21 mouse cellular contexts compared by ENCODE assay signal in genomic region chr4:124685453-124685852, GRCm38 (mm10). TPM values are rescaled to one million over a fixed set of nuclear protein-coding genes. Genes with fewer than 3 reads are reported as not detected.
DNase-seq lines count a peak whose midpoint lies in the region; ATAC-seq and TF ChIP-seq lines count a peak whose summit lies in the region.
"Had no signal": no experiment of that assay in that cellular context is flagged by ENCODE, and none has a peak within 500 bp of the region (broad histone marks: within the 10 kb centered on the region; RNA-seq: fewer than 3 reads in every experiment).

No protein-coding gene starts in this region.

- no peaks in the 10 kb centered on the region for H3K9me3 ChIP-seq in heart, postnatal 0 days (replicated peaks; ENCODE audit: control insufficient read depth, low read length)
- no peaks in the 10 kb centered on the region for H3K9me3 ChIP-seq in lung, postnatal 0 days (ENCODE audit: low read length)
- no peaks in the 10 kb centered on the region for H3K9me3 ChIP-seq in stomach, postnatal 0 days (ENCODE audit: control insufficient read depth, low read length)
- H3K9me3 ChIP-seq: embryonic facial prominence, embryonic 12.5 days; forebrain, embryonic 12.5 days; hindbrain, embryonic 12.5 days had no signal

- no peaks in the 10 kb centered on the region for H3K27me3 ChIP-seq in heart, adult 2 months (ENCODE audit: control insufficient read depth, insufficient read depth, low read length)
- no peaks in the 10 kb centered on the region for H3K27me3 ChIP-seq in heart, postnatal 0 days (ENCODE audit: control insufficient read depth, insufficient read depth, low read length)
- H3K27me3 ChIP-seq in lung, postnatal 0 days (replicated peaks; ENCODE audit: insufficient read depth, low read length) = no peaks in the 10 kb centered on the region
- no peaks in the 10 kb centered on the region for H3K27me3 ChIP-seq in stomach, postnatal 0 days (ENCODE audit: control insufficient read depth, insufficient read depth, low read length)
- H3K27me3 ChIP-seq: embryonic facial prominence, embryonic 12.5 days; forebrain, embryonic 12.5 days; hindbrain, embryonic 12.5 days; Patski had no signal

- no peak overlapping the region for H3K4me3 ChIP-seq in heart, adult 2 months
- H3K4me3 ChIP-seq in heart, postnatal 0 days (ENCODE audit: low read depth, low read length) = no peak overlapping the region
- H3K4me3 ChIP-seq in lung, postnatal 0 days (ENCODE audit: low read depth, low read length) = no peak overlapping the region
- H3K4me3 ChIP-seq in lung, adult 2 months (replicated peaks; ENCODE audit: extremely low read depth, low read depth, low read length) = no peak overlapping the region
- H3K4me3 ChIP-seq in stomach, postnatal 0 days (ENCODE audit: low read depth, low read length) = no peak overlapping the region
- H3K4me3 ChIP-seq: embryonic facial prominence, embryonic 12.5 days; forebrain, embryonic 12.5 days; hindbrain, embryonic 12.5 days had no signal

- TF ChIP-seq EP300 in heart, adult 2 months (IDR thresholded peaks at IDR 0.05; ENCODE audit: insufficient read depth, low read depth, low read length) = no peak
- TF ChIP-seq EP300 in heart, postnatal 0 days (IDR thresholded peaks at IDR 0.05; ENCODE audit: low read depth) = no peak
- no peak for TF ChIP-seq EP300 in lung, postnatal 0 days (IDR thresholded peaks at IDR 0.05)
- TF ChIP-seq EP300 in stomach, postnatal 0 days (optimal IDR thresholded peaks at IDR 0.05) = no peak

- WGBS in heart, adult 2 months = 64% methylated on average over 8 of the region's 8 CpGs
- 62% methylated on average over 8 of the region's 8 CpGs for WGBS in heart, postnatal 0 days
- 52% methylated on average over 8 of the region's 8 CpGs for WGBS in lung, postnatal 0 days
- 59% methylated on average over 8 of the region's 8 CpGs for WGBS in lung, adult 2 months
- WGBS in stomach, postnatal 0 days = 70% methylated on average over 8 of the region's 8 CpGs

- TF ChIP-seq CTCF in heart, adult 2 months (IDR thresholded peaks at IDR 0.05) = no peak
- TF ChIP-seq CTCF in heart, postnatal 0 days (IDR thresholded peaks at IDR 0.05; ENCODE audit: low read depth) = no peak
- no peak for TF ChIP-seq CTCF in lung, postnatal 0 days (IDR thresholded peaks at IDR 0.05)
- no peak for TF ChIP-seq CTCF in lung, adult 2 months (IDR thresholded peaks at IDR 0.05; ENCODE audit: insufficient read depth, low read length)
- no peak for TF ChIP-seq CTCF in stomach, postnatal 0 days (IDR thresholded peaks at IDR 0.05; ENCODE audit: low read depth)

- peak overlapping the region; percentile 71; the same call in 1 of the 2 replicates for H3K27ac ChIP-seq in heart, adult 2 months
- H3K27ac ChIP-seq in heart, postnatal 0 days (ENCODE audit: low read depth) = peak overlapping the region; percentile 77
- H3K27ac ChIP-seq in lung, postnatal 0 days (ENCODE audit: low read length) = no peak overlapping the region
- H3K27ac ChIP-seq in stomach, postnatal 0 days (replicated peaks) = 0 out of 2 replicates have a peak overlapping the region, but pooled peaks have one; percentile 58
- H3K27ac ChIP-seq: embryonic facial prominence, embryonic 12.5 days; forebrain, embryonic 12.5 days; hindbrain, embryonic 12.5 days; hindbrain, postnatal 0 days had no signal

- peaks cover 4% of the 10 kb centered on the region; the same call in 1 of the 2 replicates for H3K4me1 ChIP-seq in heart, adult 2 months (ENCODE audit: control insufficient read depth, insufficient read depth, low read length)
- H3K4me1 ChIP-seq in heart, postnatal 0 days (ENCODE audit: control insufficient read depth, insufficient read depth) = peaks cover 7% of the 10 kb centered on the region; the same call in 1 of the 2 replicates
- H3K4me1 ChIP-seq in lung, postnatal 0 days (ENCODE audit: insufficient read depth, low read depth, low read length) = no peaks in the 10 kb centered on the region
- peaks cover 3% of the 10 kb centered on the region; the same call in 1 of the 2 replicates for H3K4me1 ChIP-seq in lung, adult 2 months (ENCODE audit: control insufficient read depth, insufficient read depth, low read length)
- no peaks in the 10 kb centered on the region for H3K4me1 ChIP-seq in stomach, postnatal 0 days (replicated peaks; ENCODE audit: control insufficient read depth, insufficient read depth)
- H3K4me1 ChIP-seq: embryonic facial prominence, embryonic 12.5 days; forebrain, embryonic 12.5 days; hindbrain, embryonic 12.5 days had no signal

- no peak overlapping the region for H3K4me2 ChIP-seq in heart, postnatal 0 days (ENCODE audit: low read depth, low read length)
- no peak overlapping the region for H3K4me2 ChIP-seq in lung, postnatal 0 days (replicated peaks; ENCODE audit: low read depth, low read length)
- no peak overlapping the region for H3K4me2 ChIP-seq in stomach, postnatal 0 days (replicated peaks; ENCODE audit: low read depth)
- H3K4me2 ChIP-seq: embryonic facial prominence, embryonic 12.5 days; forebrain, embryonic 12.5 days; hindbrain, embryonic 12.5 days had no signal

- peaks cover 12% of the 10 kb centered on the region for H3K36me3 ChIP-seq in heart, adult 2 months (ENCODE audit: control insufficient read depth, insufficient read depth, low read length)
- H3K36me3 ChIP-seq in heart, postnatal 0 days (replicated peaks; ENCODE audit: control insufficient read depth, insufficient read depth, low read length) = peaks cover 36% of the 10 kb centered on the region
- peaks cover 9% of the 10 kb centered on the region; the same call in 1 of the 2 replicates for H3K36me3 ChIP-seq in lung, postnatal 0 days (ENCODE audit: insufficient read depth, low read length)
- H3K36me3 ChIP-seq in stomach, postnatal 0 days (ENCODE audit: control insufficient read depth, insufficient read depth, low read length) = peaks cover 15% of the 10 kb centered on the region

- 0 out of 2 replicates have a peak, but pooled peaks cover 1% of the 10 kb centered on the region for H3K79me2 ChIP-seq in heart, adult 2 months (replicated peaks; ENCODE audit: control insufficient read depth, insufficient read depth, low read length)

- no peak for TF ChIP-seq POLR2A in heart, adult 2 months (IDR thresholded peaks at IDR 0.05; ENCODE audit: insufficient read depth, low read depth, low read length)
- no peak for TF ChIP-seq POLR2A in lung, adult 2 months (IDR thresholded peaks at IDR 0.05; ENCODE audit: borderline replicate concordance, extremely low read depth, low read depth, low read length)

- no peak for ATAC-seq in heart, postnatal 0 days (ENCODE audit: insufficient read depth, low read depth)
- peak; percentile 65 for ATAC-seq in lung, postnatal 0 days
- no peak for ATAC-seq in stomach, postnatal 0 days (ENCODE audit: low FRiP score, low TSS enrichment)
- ATAC-seq: activated CD4-positive, CD25-positive, alpha-beta regulatory T cell, adult 4 months; forebrain, embryonic 16.5 days; hindbrain, postnatal 0 days had no signal

- intact Hi-C loops in heart, adult 2 months (cut with DNase I) = no loop called here
- intact Hi-C loops in heart, postnatal 25 days (cut with DNase I) = loop anchor here (2.0 kb wide), 1 partner anchor 25 kb away; no protein-coding TSS in a partner anchor

- no peak overlapping the region for H3K9ac ChIP-seq in heart, adult 2 months (ENCODE audit: low read depth, low read length)
- no peak overlapping the region for H3K9ac ChIP-seq in heart, postnatal 0 days (replicated peaks; ENCODE audit: low read depth, low read length)
- H3K9ac ChIP-seq in lung, postnatal 0 days (replicated peaks; ENCODE audit: low read depth) = no peak overlapping the region
- no peak overlapping the region for H3K9ac ChIP-seq in stomach, postnatal 0 days (ENCODE audit: low read length)
- H3K9ac ChIP-seq: embryonic facial prominence, embryonic 12.5 days; forebrain, embryonic 12.5 days; hindbrain, embryonic 12.5 days had no signal

- no peak for DNase-seq in heart, adult 2 months
- no peak for DNase-seq in heart, postnatal 25 days (ENCODE audit: low spot score)
- no peak for DNase-seq in heart, postnatal 0 days (ENCODE audit: low spot score)
- no peak for DNase-seq in heart, adult 18-20 months
- peak; percentile 63 for DNase-seq in lung, postnatal 0 days (ENCODE audit: low spot score)
- DNase-seq in lung, adult 2 months = no peak
- no peak for DNase-seq in stomach, postnatal 0 days (ENCODE audit: low spot score)
- no peak for DNase-seq in cerebellum, adult 18-20 months
- DNase-seq: cerebellum, adult 8-10 months; cerebellum, postnatal 14 days; gastrocnemius, postnatal 14 days; kidney, adult 11 months had no signal

RNA-seq across cellular contexts. Expression of gene Utp11, which starts 7.9 kb away (rescaled TPM):
- 10 to 100 TPM; 12.1 to 13.5 TPM for total RNA-seq in heart, adult 2 months (2021)
- 4.0 and 6.2 TPM in 2 replicates for polyA plus RNA-seq in heart, adult 2 months (2012; rRNA removed)
- total RNA-seq in heart, postnatal 25 days (2021) = 10 to 100 TPM; 10.8 to 13.2 TPM
- 2.6 and 5.5 TPM in 2 replicates for total RNA-seq in heart, postnatal 0 days (2014; rRNA removed; ENCODE audit: low replicate concordance)
- 33.4 and 39.7 TPM in 2 replicates for polyA plus RNA-seq in heart, postnatal 0 days (2015; fragmentation: Nextera tagmentation; extraction: Ambion mirVana)
- 10 to 100 TPM; 11.0 to 14.0 TPM for total RNA-seq in heart, adult 18-20 months (2021)
- 37.4 and 48.8 TPM in 2 replicates for polyA plus RNA-seq in lung, postnatal 0 days (2015; fragmentation: Nextera tagmentation; extraction: Ambion mirVana)
- polyA plus RNA-seq in lung, adult 2 months (2012; rRNA removed) = 4.4 and 7.2 TPM in 2 replicates
- 105 TPM in 2 replicates for polyA plus RNA-seq in stomach, postnatal 0 days (2015; fragmentation: Nextera tagmentation; extraction: Ambion mirVana)

RNA-seq across cellular contexts. Expression of gene Fhl3, which starts 15.0 kb away (rescaled TPM):
- 10 to 100 TPM in 1 of 2 experiments, 1 to 10 TPM in 1; 7.8 to 11.5 TPM for total RNA-seq in heart, adult 2 months (2021)
- polyA plus RNA-seq in heart, adult 2 months (2012; rRNA removed) = 10.1 and 17.9 TPM in 2 replicates
- 10 to 100 TPM; 12.7 to 14.2 TPM for total RNA-seq in heart, postnatal 25 days (2021)
- 7.1 and 14.5 TPM in 2 replicates for total RNA-seq in heart, postnatal 0 days (2014; rRNA removed; ENCODE audit: low replicate concordance)
- polyA plus RNA-seq in heart, postnatal 0 days (2015; fragmentation: Nextera tagmentation; extraction: Ambion mirVana) = 6.2 and 6.5 TPM in 2 replicates
- 10 to 100 TPM in 1 of 2 experiments, 1 to 10 TPM in 1; 8.2 to 13.8 TPM for total RNA-seq in heart, adult 18-20 months (2021)
- 5.2 and 5.8 TPM in 2 replicates for polyA plus RNA-seq in lung, postnatal 0 days (2015; fragmentation: Nextera tagmentation; extraction: Ambion mirVana)
- 15.1 and 36.7 TPM in 2 replicates for polyA plus RNA-seq in lung, adult 2 months (2012; rRNA removed)
- 7.4 and 9.0 TPM in 2 replicates for polyA plus RNA-seq in stomach, postnatal 0 days (2015; fragmentation: Nextera tagmentation; extraction: Ambion mirVana)

RNA-seq across cellular contexts. Expression of gene Pou3f1, which starts 28.8 kb away (rescaled TPM):
- under 1 TPM; 0.08 to 0.16 TPM for total RNA-seq in heart, adult 2 months (2021)
- polyA plus RNA-seq in heart, adult 2 months (2012; rRNA removed) = 0.04 and 0.09 TPM in 2 replicates
- under 1 TPM; 0.08 to 0.14 TPM for total RNA-seq in heart, postnatal 25 days (2021)
- 0.04 and 1.5 TPM in 2 replicates for total RNA-seq in heart, postnatal 0 days (2014; rRNA removed; ENCODE audit: low replicate concordance)
- polyA plus RNA-seq in heart, postnatal 0 days (2015; fragmentation: Nextera tagmentation; extraction: Ambion mirVana) = 0.03 and 0.08 TPM in 2 replicates
- under 1 TPM; 0.15 to 0.33 TPM for total RNA-seq in heart, adult 18-20 months (2021)
- polyA plus RNA-seq in lung, postnatal 0 days (2015; fragmentation: Nextera tagmentation; extraction: Ambion mirVana) = 0.10 and 0.14 TPM in 2 replicates
- 0.16 and 0.22 TPM in 2 replicates for polyA plus RNA-seq in lung, adult 2 months (2012; rRNA removed)
- 0.13 TPM in 2 replicates for polyA plus RNA-seq in stomach, postnatal 0 days (2015; fragmentation: Nextera tagmentation; extraction: Ambion mirVana)
- total RNA-seq: adrenal gland, adult 18-20 months; granulocyte monocyte progenitor cell, adult 5-6 weeks had no signal
- polyA plus RNA-seq: activated CD4-positive, CD25-positive, alpha-beta regulatory T cell, adult 4 months had no signal

RNA-seq across cellular contexts. Expression of gene Sf3a3, which starts 29.1 kb away (rescaled TPM):
- 10 to 100 TPM; 18.0 to 19.4 TPM for total RNA-seq in heart, adult 2 months (2021)
- polyA plus RNA-seq in heart, adult 2 months (2012; rRNA removed) = 7.7 and 11.5 TPM in 2 replicates
- total RNA-seq in heart, postnatal 25 days (2021) = 10 to 100 TPM; 18.4 to 18.6 TPM
- 15.4 and 23.6 TPM in 2 replicates for total RNA-seq in heart, postnatal 0 days (2014; rRNA removed; ENCODE audit: low replicate concordance)
- 47.5 and 50.6 TPM in 2 replicates for polyA plus RNA-seq in heart, postnatal 0 days (2015; fragmentation: Nextera tagmentation; extraction: Ambion mirVana)
- 10 to 100 TPM; 18.8 to 19.4 TPM for total RNA-seq in heart, adult 18-20 months (2021)
- polyA plus RNA-seq in lung, postnatal 0 days (2015; fragmentation: Nextera tagmentation; extraction: Ambion mirVana) = 49.1 and 57.1 TPM in 2 replicates
- 8.1 and 11.5 TPM in 2 replicates for polyA plus RNA-seq in lung, adult 2 months (2012; rRNA removed)
- polyA plus RNA-seq in stomach, postnatal 0 days (2015; fragmentation: Nextera tagmentation; extraction: Ambion mirVana) = 58.7 and 63.5 TPM in 2 replicates

RNA-seq across cellular contexts. Expression of gene Inpp5b, which starts 56.2 kb away (rescaled TPM):
- total RNA-seq in heart, adult 2 months (2021) = 1 to 10 TPM; 8.0 to 8.2 TPM
- polyA plus RNA-seq in heart, adult 2 months (2012; rRNA removed) = 17.8 and 29.8 TPM in 2 replicates
- total RNA-seq in heart, postnatal 25 days (2021) = 10 to 100 TPM; 10.1 to 10.4 TPM
- total RNA-seq in heart, postnatal 0 days (2014; rRNA removed; ENCODE audit: low replicate concordance) = 4.7 and 8.2 TPM in 2 replicates
- polyA plus RNA-seq in heart, postnatal 0 days (2015; fragmentation: Nextera tagmentation; extraction: Ambion mirVana) = 8.0 and 10.4 TPM in 2 replicates
- 1 to 10 TPM; 5.6 to 7.0 TPM for total RNA-seq in heart, adult 18-20 months (2021)
- 59.6 and 62.9 TPM in 2 replicates for polyA plus RNA-seq in lung, postnatal 0 days (2015; fragmentation: Nextera tagmentation; extraction: Ambion mirVana)
- 62.1 and 93.3 TPM in 2 replicates for polyA plus RNA-seq in lung, adult 2 months (2012; rRNA removed)
- 23.5 and 24.8 TPM in 2 replicates for polyA plus RNA-seq in stomach, postnatal 0 days (2015; fragmentation: Nextera tagmentation; extraction: Ambion mirVana)
